Mouse (Mus musculus): ENCODE results near the gene Birc5. TPM values are rescaled to one million over a fixed set of nuclear protein-coding genes. Genes with fewer than 3 reads are reported as not detected.
"Not testable (repeated sequence)": the region's sequence is repeated elsewhere in the genome, so short reads cannot be mapped to it uniquely, and the experiment has no call there.

Birc5 gene
- polyA plus RNA-seq (2016; fragmentation: Nextera tagmentation; extraction: Ambion mirVana) = 346 and 369 TPM in 2 replicates

DNA sequence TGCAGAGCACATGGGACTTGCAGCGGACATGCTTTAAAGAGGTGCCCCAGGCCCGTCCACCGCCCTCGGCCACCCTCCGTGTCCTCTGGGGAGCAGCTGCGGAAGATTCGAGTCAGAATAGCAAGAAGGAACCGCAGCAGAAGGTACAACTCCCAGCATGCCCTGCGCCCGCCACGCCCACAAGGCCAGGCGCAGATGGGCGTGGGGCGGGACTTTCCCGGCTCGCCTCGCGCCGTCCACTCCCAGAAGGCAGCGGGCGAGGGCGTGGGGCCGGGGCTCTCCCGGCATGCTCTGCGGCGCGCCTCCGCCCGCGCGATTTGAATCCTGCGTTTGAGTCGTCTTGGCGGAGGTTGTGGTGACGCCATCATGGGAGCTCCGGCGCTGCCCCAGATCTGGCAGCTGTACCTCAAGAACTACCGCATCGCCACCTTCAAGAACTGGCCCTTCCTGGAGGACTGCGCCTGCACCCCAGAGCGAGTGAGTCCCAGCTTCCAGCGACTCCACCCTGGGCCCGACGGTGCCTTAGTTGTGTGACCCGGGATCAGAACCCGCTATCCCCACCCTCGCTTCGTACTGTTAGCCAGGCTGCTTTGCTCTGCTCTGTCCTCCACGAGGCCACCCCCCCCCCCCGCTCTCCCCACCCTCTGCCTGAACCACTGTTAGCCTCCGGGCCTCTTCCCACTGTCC, at the start of gene Birc5:
TSS of gene Birc5 (plus strand) at position 267 of the 687 bp plus-strand sequence.
- Histone ChIP-seq H3K4me3 (replicated peaks) (peak within 1 kb of the TSS; percentile 71), H3K9ac (replicated peaks) (peak within 1 kb of the TSS; percentile 80), H3K4me2 (peak within 1 kb of the TSS; percentile 86), H3K4me1 (replicated peaks) (peaks cover 24% of the 10 kb centered on the region), H3K36me3 (peaks cover 26% of the 10 kb centered on the region), H3K27me3 (no peaks in the 10 kb centered on the region), H3K27ac (peak within 1 kb of the TSS; percentile 94), H3K9me3 (no peaks in the 10 kb centered on the region)
- peak; percentile 92 for ATAC-seq (ENCODE audit: insufficient number of reproducible peaks, insufficient read depth, low FRiP score, low TSS enrichment, low read depth)
- 1% methylated on average over 50 of the region's 51 CpGs for WGBS

DNA sequence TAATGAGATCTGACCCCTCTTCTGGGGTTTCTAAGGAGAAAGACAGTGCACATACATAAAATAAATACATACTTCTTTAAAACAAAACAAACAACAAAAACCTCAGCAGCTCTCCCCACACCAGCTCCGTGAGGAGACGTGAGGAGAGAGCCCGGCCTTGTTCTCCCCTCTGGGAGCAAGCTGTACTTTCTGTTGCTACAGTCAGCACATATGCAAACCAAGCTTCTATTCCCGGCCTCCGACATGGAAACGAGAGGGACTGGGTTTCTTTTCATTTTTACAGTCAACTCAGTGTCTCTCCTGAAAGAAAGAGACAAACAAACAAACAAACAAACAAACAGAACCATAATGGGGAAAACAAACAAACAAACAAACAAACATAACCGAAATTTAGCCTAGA, 49.0 kb upstream of the Birc5 start:
- WGBS = 83% methylated on average over 7 of the region's 7 CpGs
- no peak for ATAC-seq (ENCODE audit: insufficient number of reproducible peaks, insufficient read depth, low FRiP score, low TSS enrichment, low read depth)
- Histone ChIP-seq H3K9ac (replicated peaks) (no peak overlapping the region), H3K9me3 (no peaks in the 10 kb centered on the region), H3K4me3 (replicated peaks) (no peak overlapping the region), H3K4me2 (no peak overlapping the region), H3K36me3 (no peaks in the 10 kb centered on the region), H3K4me1 (replicated peaks) (peaks cover 12% of the 10 kb centered on the region), H3K27me3 (peaks cover 4% of the 10 kb centered on the region; the same call in 1 of the 2 replicates), H3K27ac (no peak overlapping the region)

DNA sequence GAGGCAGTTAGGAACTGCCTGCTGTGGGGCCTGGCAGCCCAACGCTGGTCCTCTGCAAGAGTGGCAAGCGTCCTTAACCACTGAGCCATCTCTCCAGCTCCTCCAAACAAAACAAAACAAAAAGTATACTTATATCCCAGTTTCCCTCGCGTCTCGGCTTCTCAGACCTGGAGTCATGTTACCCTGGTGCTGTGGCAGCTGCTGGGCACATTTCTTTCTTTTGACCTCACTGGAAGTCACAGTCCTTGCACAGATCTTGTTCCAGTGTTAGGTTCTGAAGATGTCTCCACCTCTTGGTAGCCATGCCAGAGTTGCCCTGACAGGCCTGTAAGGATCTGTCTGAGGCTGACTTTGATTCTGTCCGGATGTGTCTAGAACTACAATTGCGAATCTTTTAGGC, 47.4 kb upstream of the Birc5 start:
- Histone ChIP-seq H3K4me2 (no peak overlapping the region), H3K4me3 (replicated peaks) (no peak overlapping the region), H3K36me3 (no peaks in the 10 kb centered on the region), H3K9me3 (no peaks in the 10 kb centered on the region), H3K9ac (replicated peaks) (no peak overlapping the region), H3K27ac (no peak overlapping the region), H3K27me3 (peaks cover 4% of the 10 kb centered on the region; the same call in 1 of the 2 replicates), H3K4me1 (replicated peaks) (peaks cover 12% of the 10 kb centered on the region)
- WGBS = 64% methylated on average over 7 of the region's 7 CpGs
- ATAC-seq (ENCODE audit: insufficient number of reproducible peaks, insufficient read depth, low FRiP score, low TSS enrichment, low read depth) = no peak

DNA sequence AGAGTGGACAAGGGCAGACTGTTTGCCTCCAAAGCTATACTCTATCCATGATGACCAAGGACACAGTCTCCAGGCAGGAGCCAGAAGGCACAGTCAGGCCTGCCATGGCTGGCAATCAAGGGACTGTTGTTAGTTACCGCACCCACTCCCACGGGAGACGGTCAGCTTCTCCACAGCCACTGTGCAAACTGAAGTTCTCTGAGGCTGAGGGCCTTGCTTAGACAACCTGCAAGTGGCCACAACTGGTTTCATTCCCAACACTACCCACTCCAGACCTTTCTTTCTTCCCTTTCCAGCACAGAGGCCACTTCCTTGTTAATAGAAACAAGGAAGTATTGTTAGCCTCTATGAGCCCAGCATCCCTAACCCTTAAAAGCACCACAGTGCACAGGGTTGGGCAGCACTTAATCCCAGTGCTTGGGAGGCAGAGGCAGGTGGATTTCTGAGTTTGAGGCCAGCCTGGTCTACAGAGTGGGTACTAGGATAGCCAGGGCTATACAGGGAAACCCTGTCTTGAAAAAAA, 45.8 kb upstream of the Birc5 start:
- H3K9ac ChIP-seq (replicated peaks) = no peak overlapping the region
- WGBS = 86% methylated on average over 3 of the region's 3 CpGs

DNA sequence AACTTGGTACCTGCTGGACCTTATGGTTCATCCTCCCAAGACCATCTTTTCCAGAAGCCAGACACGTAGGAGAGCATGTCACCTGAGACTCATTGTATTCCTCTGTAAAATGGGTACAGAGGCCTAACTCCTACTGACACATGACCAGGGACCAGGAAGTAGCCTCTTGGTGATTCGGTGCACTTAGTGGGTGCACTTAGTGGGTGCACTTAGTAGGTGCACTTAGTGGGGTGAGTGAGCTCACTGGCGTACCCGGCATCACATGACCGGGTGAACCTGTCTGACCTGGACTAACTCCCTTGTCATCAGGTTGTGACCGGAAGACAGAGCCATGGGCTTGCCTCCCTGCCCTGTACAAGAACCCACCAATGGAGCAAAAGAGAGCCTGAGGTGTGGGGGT, 42.3 kb upstream of the Birc5 start:
- Histone ChIP-seq H3K4me3 (replicated peaks) (no peak overlapping the region), H3K36me3 (peaks cover under 1% of the 10 kb centered on the region; the same call in 1 of the 2 replicates), H3K27me3 (no peaks in the 10 kb centered on the region), H3K4me1 (replicated peaks) (peaks cover 23% of the 10 kb centered on the region), H3K4me2 (no peak overlapping the region), H3K9ac (replicated peaks) (no peak overlapping the region), H3K27ac (no peak overlapping the region), H3K9me3 (no peaks in the 10 kb centered on the region)
- ATAC-seq (ENCODE audit: insufficient number of reproducible peaks, insufficient read depth, low FRiP score, low TSS enrichment, low read depth) = no peak
- 93% methylated on average over 6 of the region's 6 CpGs for WGBS

More for the DNA sequence above, 45.8 kb upstream of the Birc5 start:
- ATAC-seq (ENCODE audit: insufficient number of reproducible peaks, insufficient read depth, low FRiP score, low TSS enrichment, low read depth) = no peak
- Histone ChIP-seq H3K27ac (no peak overlapping the region), H3K36me3 (no peaks in the 10 kb centered on the region), H3K4me3 (replicated peaks) (no peak overlapping the region), H3K9me3 (no peaks in the 10 kb centered on the region), H3K4me1 (replicated peaks) (peaks cover 8% of the 10 kb centered on the region), H3K4me2 (no peak overlapping the region), H3K27me3 (peaks cover 4% of the 10 kb centered on the region; the same call in 1 of the 2 replicates)

DNA sequence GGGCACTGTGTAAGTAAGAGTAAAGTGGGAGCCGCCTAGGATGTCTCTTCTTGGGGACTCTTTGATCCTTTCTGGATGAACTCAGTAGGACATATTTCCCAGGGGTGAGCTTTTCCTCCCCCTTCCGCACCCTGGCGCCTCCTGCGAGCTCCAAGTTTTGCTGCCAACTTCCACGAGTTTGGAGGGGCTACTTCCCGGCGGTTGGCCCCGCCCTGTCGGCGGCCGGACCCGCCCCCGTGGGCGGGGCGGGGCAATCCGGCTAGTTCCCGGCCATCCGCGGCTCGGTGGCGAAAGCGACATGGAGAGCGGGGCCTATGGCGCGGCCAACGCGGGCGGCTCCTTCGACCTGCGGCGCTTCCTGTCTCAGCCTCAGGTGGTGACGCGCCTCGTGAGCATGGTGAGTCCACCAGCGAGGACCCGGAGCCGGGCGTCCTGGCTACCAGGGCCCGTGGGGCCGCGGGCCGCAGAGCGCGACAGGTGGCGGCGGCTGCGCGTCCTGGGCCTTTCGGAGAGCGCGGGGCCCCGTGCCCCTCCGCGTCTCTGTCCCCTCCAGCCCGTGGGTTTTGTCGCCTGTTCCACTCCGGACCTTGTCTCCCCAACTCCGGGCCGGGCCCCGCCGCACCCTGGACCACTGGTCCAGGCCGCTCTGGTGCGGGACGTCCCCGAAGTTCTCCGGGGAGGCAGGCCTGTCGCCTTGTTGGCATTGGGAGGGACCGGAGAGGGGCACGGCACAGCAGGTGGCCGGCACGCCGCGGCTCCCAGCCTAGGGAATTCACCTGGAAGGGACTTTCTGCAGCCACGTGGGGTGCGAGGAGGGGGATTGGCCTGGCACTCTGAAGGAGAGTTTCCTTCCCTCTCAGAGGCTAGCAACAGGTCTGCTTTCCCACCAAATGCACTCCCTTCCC, 39.4 kb upstream of the Birc5 start, which contains the start of the genes Gm20708 and Syngr2:
TSS of gene Gm20708 (plus strand) at position 262 of the 905 bp plus-strand sequence.
TSS of gene Syngr2 (plus strand) at position 262 of the 905 bp plus-strand sequence.
- WGBS = under 1% methylated on average over 75 of the region's 75 CpGs
- peak within 1 kb of the TSS; percentile 29; the same call in 1 of the 2 replicates for H3K27ac ChIP-seq
- peak within 1 kb of the TSS; percentile 99 for H3K4me2 ChIP-seq
- H3K27me3 ChIP-seq = no peaks in the 10 kb centered on the region
- peaks cover 30% of the 10 kb centered on the region for H3K36me3 ChIP-seq
- ATAC-seq (ENCODE audit: insufficient number of reproducible peaks, insufficient read depth, low FRiP score, low TSS enrichment, low read depth) = peak; percentile 27; the same call in 1 of the 2 replicates
- peaks cover 23% of the 10 kb centered on the region for H3K4me1 ChIP-seq (replicated peaks)
- peak within 1 kb of the TSS; percentile 87 for H3K4me3 ChIP-seq (replicated peaks)
- H3K9me3 ChIP-seq = no peaks in the 10 kb centered on the region
- H3K9ac ChIP-seq (replicated peaks) = peak within 1 kb of the TSS; percentile 74

DNA sequence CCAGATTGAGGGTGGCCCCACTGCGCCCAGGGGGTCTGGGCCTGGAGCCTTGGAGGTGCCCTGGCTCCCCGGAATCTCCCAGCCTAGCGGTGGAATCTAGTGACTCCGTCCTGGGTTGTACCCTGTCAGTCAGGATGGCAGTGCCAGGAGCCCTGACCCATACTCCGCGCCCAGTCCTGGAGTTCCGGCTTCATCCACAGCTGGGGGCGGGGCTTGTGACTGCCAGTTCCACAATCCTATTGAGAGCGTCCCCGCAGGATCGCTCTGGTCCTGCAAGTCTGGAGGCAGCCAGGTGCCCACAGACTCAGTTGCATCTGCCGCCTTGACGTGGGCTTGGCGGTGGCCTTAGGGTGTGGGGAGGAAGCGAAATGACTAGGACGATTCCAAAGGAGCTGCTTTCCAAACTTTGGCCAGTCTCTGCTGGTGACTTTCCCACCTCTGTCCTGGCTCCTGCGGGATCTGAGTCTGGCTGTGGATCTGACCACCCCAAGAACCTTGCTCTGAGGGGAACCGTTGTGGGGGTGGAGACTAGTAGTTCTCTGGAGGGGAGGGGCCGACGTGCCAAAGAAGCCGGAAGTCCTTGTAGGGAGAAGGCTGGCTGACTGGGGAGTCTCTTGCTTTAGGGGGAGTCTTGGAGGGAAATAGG, 38.5 kb upstream of the Birc5 start:
- ATAC-seq (ENCODE audit: insufficient number of reproducible peaks, insufficient read depth, low FRiP score, low TSS enrichment, low read depth) = peak; percentile 71
- H3K9ac ChIP-seq (replicated peaks) = peak overlapping the region; percentile 74; the same call in 1 of the 2 replicates
- peaks cover 23% of the 10 kb centered on the region for H3K4me1 ChIP-seq (replicated peaks)
- H3K27me3 ChIP-seq = no peaks in the 10 kb centered on the region
- WGBS = 1% methylated on average over 21 of the region's 21 CpGs
- H3K36me3 ChIP-seq = peaks cover 38% of the 10 kb centered on the region
- H3K9me3 ChIP-seq = no peaks in the 10 kb centered on the region
- peak overlapping the region; percentile 99 for H3K4me2 ChIP-seq
- peak overlapping the region; percentile 87 for H3K4me3 ChIP-seq (replicated peaks)
- H3K27ac ChIP-seq = peak overlapping the region; percentile 29; the same call in 1 of the 2 replicates

DNA sequence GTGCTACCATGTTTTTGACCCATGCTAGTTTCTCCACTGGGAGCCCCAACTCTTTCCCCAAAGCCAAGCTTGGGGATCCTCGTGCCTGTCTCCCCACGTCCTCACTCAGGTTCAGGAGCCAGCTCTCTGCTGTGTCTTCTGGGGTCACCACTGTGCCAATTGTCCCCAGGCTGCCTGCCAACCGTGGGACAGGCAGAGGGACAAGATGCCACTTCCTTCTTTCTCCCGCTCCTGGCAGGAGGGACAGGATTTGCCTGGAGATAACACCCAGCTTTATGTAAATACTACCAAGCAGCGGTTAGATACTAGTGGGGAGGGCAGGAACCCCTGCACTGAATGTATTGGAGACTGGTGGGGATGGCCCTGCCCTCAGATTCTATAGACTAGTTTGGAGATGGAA, 35.2 kb upstream of the Birc5 start:
- H3K9ac ChIP-seq (replicated peaks) = no peak overlapping the region
- H3K27ac ChIP-seq = no peak overlapping the region
- ATAC-seq (ENCODE audit: insufficient number of reproducible peaks, insufficient read depth, low FRiP score, low TSS enrichment, low read depth) = no peak
- H3K9me3 ChIP-seq = no peaks in the 10 kb centered on the region
- H3K4me2 ChIP-seq = no peak overlapping the region
- H3K4me3 ChIP-seq (replicated peaks) = no peak overlapping the region
- peaks cover 23% of the 10 kb centered on the region for H3K4me1 ChIP-seq (replicated peaks)
- WGBS = 88% methylated on average over 5 of the region's 5 CpGs
- H3K27me3 ChIP-seq = no peaks in the 10 kb centered on the region
- peaks cover 72% of the 10 kb centered on the region for H3K36me3 ChIP-seq

DNA sequence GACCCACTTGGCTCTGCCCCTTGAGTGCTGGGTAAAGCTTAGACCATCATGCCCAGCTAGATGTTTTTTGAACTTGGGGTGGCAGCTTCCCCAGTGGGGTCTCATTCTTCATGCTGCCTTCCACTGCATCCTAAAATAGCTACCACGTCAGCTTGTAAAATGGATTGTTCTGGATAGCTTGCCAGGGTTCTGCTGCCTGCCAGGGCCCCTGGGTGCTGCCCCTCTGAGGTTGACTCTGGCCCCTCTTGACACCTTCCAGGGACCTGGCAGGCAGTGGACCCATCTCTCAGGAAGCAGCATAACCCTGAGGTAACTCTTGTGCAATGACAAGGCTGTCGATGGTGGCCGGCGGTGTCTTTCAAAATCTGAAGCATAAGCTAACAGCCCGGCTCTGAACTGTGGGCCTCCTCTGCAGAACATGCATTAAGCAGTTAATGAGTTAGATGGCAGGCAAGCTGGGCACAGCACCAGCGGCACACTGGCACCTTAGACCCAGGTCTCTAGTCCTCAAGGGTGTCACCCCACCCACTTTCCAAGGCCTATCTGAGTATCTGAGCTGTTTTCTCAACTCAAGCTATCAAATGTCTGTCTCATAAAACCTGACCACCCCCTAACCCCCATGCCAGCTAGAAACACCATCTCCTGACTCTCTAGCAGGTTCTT, 34.2 kb upstream of the Birc5 start:
- H3K9me3 ChIP-seq = no peaks in the 10 kb centered on the region
- H3K27ac ChIP-seq = no peak overlapping the region
- ATAC-seq (ENCODE audit: insufficient number of reproducible peaks, insufficient read depth, low FRiP score, low TSS enrichment, low read depth) = no peak
- H3K27me3 ChIP-seq = no peaks in the 10 kb centered on the region
- no peak overlapping the region for H3K4me3 ChIP-seq (replicated peaks)
- peaks cover 81% of the 10 kb centered on the region for H3K36me3 ChIP-seq
- H3K4me2 ChIP-seq = no peak overlapping the region
- no peak overlapping the region for H3K9ac ChIP-seq (replicated peaks)
- peaks cover 20% of the 10 kb centered on the region for H3K4me1 ChIP-seq (replicated peaks)
- 95% methylated on average over 6 of the region's 6 CpGs for WGBS

DNA sequence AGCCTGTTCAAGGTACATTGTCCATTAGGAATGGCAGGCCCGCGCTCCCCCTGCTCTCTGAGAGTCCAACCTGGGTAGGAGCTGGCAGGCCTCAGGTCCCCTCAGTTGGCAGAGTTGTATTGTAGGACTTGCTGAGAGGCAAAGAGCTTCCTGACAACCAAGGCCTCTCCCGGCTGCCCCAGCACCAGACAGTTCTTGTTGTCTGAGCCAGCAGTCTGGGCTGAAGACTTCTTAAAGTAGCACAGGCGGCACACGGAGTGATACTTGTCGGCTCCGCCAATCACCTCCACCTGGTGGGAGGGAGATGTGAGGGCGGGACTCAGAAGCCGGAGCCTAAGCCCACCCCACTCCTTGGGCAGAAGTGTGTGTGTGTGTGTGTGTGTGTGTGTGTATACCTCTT, 33.2 kb upstream of the Birc5 start:
- H3K27me3 ChIP-seq; H3K9me3 ChIP-seq; H3K27ac ChIP-seq; H3K9ac ChIP-seq (replicated peaks); ATAC-seq (ENCODE audit: insufficient number of reproducible peaks, insufficient read depth, low FRiP score, low TSS enrichment, low read depth); H3K4me1 ChIP-seq (replicated peaks); H3K4me3 ChIP-seq (replicated peaks); H3K4me2 ChIP-seq: not testable (repeated sequence)
- WGBS = 79% methylated on average over 9 of the region's 9 CpGs
- H3K36me3 ChIP-seq = peaks cover 91% of the 10 kb centered on the region

All from limb, embryonic 12.5 days (tissue).